Mouse (Mus musculus) Muller cell, postnatal 12 days (primary cell): ENCODE data around the gene Slc35b3.

Source experiments
- DNase-seq: peaks from one replicate; pipeline ENCODE4 v3.0.0-alpha.2; 2015; ENCODE audit errors: inconsistent ontology term

The Slc35b3 gene

DNA sequence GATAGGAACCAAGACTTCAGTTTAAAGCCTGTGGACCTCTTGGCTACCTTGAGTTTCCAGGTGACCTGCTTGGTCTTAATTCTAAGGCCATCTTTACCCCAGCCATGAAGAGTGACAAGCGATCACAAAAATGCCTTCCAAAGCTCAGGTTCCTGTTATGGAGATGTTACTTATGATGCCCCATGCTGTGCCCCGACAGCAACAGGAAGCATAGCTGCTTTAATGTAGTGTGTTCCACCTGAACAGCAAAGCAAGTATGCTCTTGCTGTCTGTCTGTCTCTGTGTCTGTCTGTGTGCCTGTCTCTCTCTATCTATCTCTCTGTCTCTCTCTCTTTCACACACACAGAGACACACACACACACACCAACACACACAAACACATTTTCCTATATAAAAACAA, 22.2 kb downstream of the Slc35b3 start:
- no peak for DNase-seq

GRCm38 (mm10) chr13:38936860-38937471, 23.7 kb downstream of the Slc35b3 start:
- no peak for DNase-seq

GRCm38 (mm10) chr13:38935856-38936446, 24.7 kb downstream of the Slc35b3 start:
- no peak for DNase-seq

DNA sequence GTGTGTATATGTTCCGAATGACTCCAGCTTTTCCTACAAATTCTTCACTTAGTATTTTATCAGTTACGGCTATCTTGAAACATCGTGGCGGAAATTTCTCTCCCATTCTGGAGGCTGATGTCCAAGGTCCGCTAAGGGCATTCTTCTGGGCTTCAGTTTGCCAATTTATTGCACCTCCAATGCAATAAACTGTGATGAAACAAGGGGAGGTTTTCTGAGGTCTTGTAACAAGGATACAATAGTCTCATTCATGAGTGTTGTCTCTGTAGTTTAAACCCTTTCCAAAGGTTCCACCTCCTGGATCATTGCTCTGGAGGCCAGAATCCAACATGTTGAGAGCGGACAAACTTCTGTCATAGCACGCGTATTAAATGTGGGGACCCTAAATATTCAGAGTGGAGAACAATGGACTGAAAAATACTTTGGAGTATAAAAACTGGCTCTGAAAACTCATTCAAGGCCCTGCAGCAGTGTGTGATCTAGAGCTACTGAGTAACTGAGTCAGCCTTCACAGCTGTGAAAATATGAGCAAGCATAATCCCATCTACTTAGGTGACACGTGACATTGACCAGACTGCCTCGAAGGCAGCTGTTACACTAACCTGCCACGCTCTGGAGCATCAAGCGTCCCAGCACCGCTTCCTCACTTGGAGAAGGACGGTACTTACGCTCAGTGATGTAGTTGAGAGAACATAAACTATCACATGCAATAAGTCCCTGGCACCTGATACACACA, 30.7 kb downstream of the Slc35b3 start:
- DNase-seq, result no peak

GRCm38 (mm10) chr13:38922676-38923075, 38.0 kb downstream of the Slc35b3 start:
- no peak for DNase-seq

GRCm38 (mm10) chr13:38921306-38921705, 39.4 kb downstream of the Slc35b3 start:
- DNase-seq, result no peak

DNA sequence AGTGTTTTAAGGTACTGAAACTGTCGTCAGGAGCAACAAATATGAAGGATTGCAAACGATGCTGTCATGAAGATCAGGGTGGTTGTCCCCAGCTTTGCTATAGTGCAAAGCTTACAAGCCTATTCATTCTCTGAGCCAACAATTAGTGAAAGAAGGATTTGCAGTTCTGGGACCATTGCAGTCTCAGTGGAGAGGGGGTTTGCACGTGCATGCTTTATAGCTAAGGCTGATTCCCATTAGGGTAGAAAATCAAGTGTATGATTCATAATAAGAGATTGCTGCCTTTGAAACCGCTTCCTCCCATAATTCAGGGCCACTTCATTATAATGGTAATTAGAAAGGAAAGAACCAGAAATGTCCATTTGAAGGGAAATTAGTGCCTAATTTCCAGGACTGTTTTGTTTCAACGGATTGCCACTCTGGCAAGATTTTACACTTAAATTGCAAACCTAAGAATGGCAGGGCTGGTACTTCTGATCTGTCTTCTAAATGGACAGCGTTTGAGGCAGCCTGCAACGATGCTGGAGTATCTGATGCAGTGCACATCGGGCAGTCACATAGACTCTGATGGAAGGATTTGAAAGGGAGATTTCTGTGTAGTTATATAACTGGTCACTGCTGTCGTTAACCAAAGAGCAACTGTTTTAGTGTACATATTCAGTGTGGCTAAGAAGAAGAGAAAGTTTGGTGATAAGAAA, 42.3 kb downstream of the Slc35b3 start:
- peak; percentile 6 for DNase-seq

DNA sequence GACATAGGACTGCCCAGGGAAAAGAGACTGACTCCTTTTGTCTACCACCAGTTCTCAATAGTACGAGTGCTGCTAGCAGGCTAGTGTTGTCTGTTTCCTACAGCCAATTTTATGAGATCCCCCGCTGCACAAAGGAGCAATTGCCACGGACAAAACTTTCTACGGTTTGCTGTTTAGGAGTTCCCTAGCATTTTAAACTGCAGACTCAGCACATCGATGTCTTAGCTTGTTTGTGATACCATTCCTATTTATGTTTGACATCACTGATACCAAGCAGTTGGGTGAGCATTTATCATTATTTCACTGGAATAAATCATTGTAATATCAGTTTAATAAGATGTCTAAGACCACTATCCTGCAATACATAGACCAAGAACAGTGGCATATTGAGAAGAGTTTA, 43.1 kb downstream of the Slc35b3 start:
- no peak for DNase-seq

GRCm38 (mm10) chr13:38914771-38915170, 45.9 kb downstream of the Slc35b3 start:
- DNase-seq, result peak; percentile 77

DNA sequence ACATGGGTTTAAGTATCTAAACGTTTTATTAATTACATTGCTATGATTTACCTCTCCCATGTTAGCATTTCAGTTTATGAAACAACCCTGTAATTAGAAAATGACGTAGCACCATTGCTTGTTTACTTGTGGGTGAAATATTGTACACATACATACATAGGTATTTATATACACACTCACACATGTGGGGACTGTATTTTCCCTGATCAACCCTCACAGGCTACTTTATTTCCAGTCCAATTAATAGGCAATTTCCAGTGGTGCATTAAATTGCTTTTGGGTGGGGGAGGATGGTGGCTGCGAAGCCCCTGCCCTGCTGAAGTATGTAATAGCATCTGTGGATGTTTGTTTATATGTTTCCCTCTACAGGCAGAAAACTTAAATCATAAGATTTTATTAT, 68.3 kb downstream of the Slc35b3 start:
- no peak for DNase-seq
